Mouse (Mus musculus): ENCODE results near the gene Megf11. TPM values are rescaled to one million over a fixed set of nuclear protein-coding genes. Genes with fewer than 3 reads are reported as not detected.
A peak's percentile ranks its signal among the peaks of the same experiment; 100 is the strongest.

Gene Megf11
- total and polyA plus RNA-seq, 3 experiments, result 0.08 to 0.93 TPM; not detected in 1

GRCm38 (mm10) chr9:64688015-64688394, 302.6 kb downstream of the Megf11 start:
- Histone ChIP-seq H3K27me3 (ENCODE audit: control insufficient read depth in 1 of 2, insufficient read depth in 2 of 2, low read length in 2 of 2) (no peaks in the 10 kb centered on the region), H3K4me1 (ENCODE audit: control insufficient read depth in 1 of 2, insufficient read depth in 2 of 2, low read length in 2 of 2) (no peaks in the 10 kb centered on the region), H3K9me3 (replicated peaks; ENCODE audit: insufficient read depth, low read length) (no peaks in the 10 kb centered on the region), H3K9ac (ENCODE audit: control insufficient read depth, low read depth, low read length, poor library complexity, severe bottlenecking) (no peak overlapping the region), H3K27ac (ENCODE audit: control insufficient read depth, low read depth, low read length) (no peak overlapping the region), H3K36me3 (ENCODE audit: control insufficient read depth in 1 of 2, insufficient read depth in 2 of 2, low read length in 2 of 2) (no peaks in the 10 kb centered on the region), H3K79me2 (ENCODE audit: control insufficient read depth, insufficient read depth, low read length, poor library complexity) (no peaks in the 10 kb centered on the region), H3K4me3 (ENCODE audit: control insufficient read depth in 1 of 2, insufficient read depth in 1 of 2, low read depth in 2 of 2, low read length in 2 of 2) (no peak overlapping the region)
- TF ChIP-seq ZMIZ1 (IDR thresholded peaks at IDR 0.05; ENCODE audit: low read depth, low read length) (no peak), NRF1 (IDR thresholded peaks at IDR 0.05; ENCODE audit: insufficient read depth, low read depth, low read length, poor library complexity, severe bottlenecking) (no peak), TCF12 (IDR thresholded peaks at IDR 0.05; ENCODE audit: low read depth, low read length) (no peak), POLR2AphosphoS5 (IDR thresholded peaks at IDR 0.05; ENCODE audit: borderline replicate concordance, low read depth, low read length) (no peak), USF2 (IDR thresholded peaks at IDR 0.05; ENCODE audit: borderline replicate concordance in 1 of 2, insufficient read depth in 1 of 2, low read depth in 1 of 2, low read length in 2 of 2) (no peak)
- DNase-seq (ENCODE audit: low read depth, low spot score), result peak; percentile 15

- H3K27me3 ChIP-seq (ENCODE audit: control insufficient read depth in 1 of 2, insufficient read depth in 2 of 2, low read length in 2 of 2), result no peaks in the 10 kb centered on the region
- H3K9me3 ChIP-seq (replicated peaks; ENCODE audit: insufficient read depth, low read length), result no peaks in the 10 kb centered on the region
- no peak overlapping the region for H3K27ac ChIP-seq (ENCODE audit: control insufficient read depth, low read depth, low read length)
- H3K4me3 ChIP-seq (ENCODE audit: control insufficient read depth in 1 of 2, insufficient read depth in 1 of 2, low read depth in 2 of 2, low read length in 2 of 2), result no peak overlapping the region
- H3K9ac ChIP-seq (ENCODE audit: control insufficient read depth, low read depth, low read length, poor library complexity, severe bottlenecking), result no peak overlapping the region
- H3K4me1 ChIP-seq (ENCODE audit: control insufficient read depth in 1 of 2, insufficient read depth in 2 of 2, low read length in 2 of 2), result no peaks in the 10 kb centered on the region
- no peaks in the 10 kb centered on the region for H3K36me3 ChIP-seq (ENCODE audit: control insufficient read depth in 1 of 2, insufficient read depth in 2 of 2, low read length in 2 of 2)
- no peaks in the 10 kb centered on the region for H3K79me2 ChIP-seq (ENCODE audit: control insufficient read depth, insufficient read depth, low read length, poor library complexity)
- no peak for DNase-seq (ENCODE audit: low read depth, low spot score)
- TF ChIP-seq USF2 (IDR thresholded peaks at IDR 0.05; ENCODE audit: borderline replicate concordance in 1 of 2, insufficient read depth in 1 of 2, low read depth in 1 of 2, low read length in 2 of 2) (no peak), USF1 (IDR thresholded peaks at IDR 0.05; ENCODE audit: low read depth, low read length) (no peak), TAL1 (IDR thresholded peaks at IDR 0.05; ENCODE audit: low read length) (no peak), ZC3H11A (IDR thresholded peaks at IDR 0.05; ENCODE audit: low read depth, low read length) (no peak), ZKSCAN1 (IDR thresholded peaks at IDR 0.05; ENCODE audit: low read depth, low read length) (no peak), POLR2AphosphoS2 (IDR thresholded peaks at IDR 0.05; ENCODE audit: low read length) (no peak), BHLHE40 (IDR thresholded peaks at IDR 0.05; ENCODE audit: borderline replicate concordance, low read depth, low read length) (no peak), NELFE (IDR thresholded peaks at IDR 0.05; ENCODE audit: low read depth, low read length) (no peak), MAFK (IDR thresholded peaks at IDR 0.05; ENCODE audit: borderline replicate concordance, low read depth, low read length) (no peak), MAZ (IDR thresholded peaks at IDR 0.05; ENCODE audit: low read depth, low read length) (no peak), CTCF (IDR thresholded peaks at IDR 0.05 in 2 of 3, conservative IDR thresholded peaks at IDR 0.05 in 1 of 3; ENCODE audit: control insufficient read depth in 1 of 3, insufficient read depth in 1 of 3, low read depth in 2 of 3, low read length in 3 of 3, poor library complexity in 1 of 3, severe bottlenecking in 1 of 3) (no peak), CHD1 (IDR thresholded peaks at IDR 0.05; ENCODE audit: low read depth, low read length) (no peak)
Observed at GRCm38 (mm10) chr9:64690771-64691170, 305.3 kb downstream of the Megf11 start.
